Mouse (Mus musculus) bone marrow, adult 2 months (tissue): ENCODE measurements at regions not wholly inside any gene's neighbourhood (a gene's known extent, or its start where the extent isn't known, plus 50 kb on each side); places are given as distances from the start of the nearest gene placed in this dataset.

Experiments used
- CTCF ChIP-seq: fragments of 200-500 bp; IDR thresholded peaks from 2 replicates; pipeline ENCODE4 v1.5.1; 2011; ENCODE audit warnings: low read length, control low read depth; ENCODE audit not compliant: control insufficient read depth, insufficient read depth
- POLR2A ChIP-seq: fragments of 200-500 bp; IDR thresholded peaks from 2 replicates; pipeline ENCODE4 v1.6.1; 2011; ENCODE audit warnings: low read depth, mild to moderate bottlenecking, control low read depth, low read length, borderline replicate concordance; ENCODE audit not compliant: control insufficient read depth

DNA sequence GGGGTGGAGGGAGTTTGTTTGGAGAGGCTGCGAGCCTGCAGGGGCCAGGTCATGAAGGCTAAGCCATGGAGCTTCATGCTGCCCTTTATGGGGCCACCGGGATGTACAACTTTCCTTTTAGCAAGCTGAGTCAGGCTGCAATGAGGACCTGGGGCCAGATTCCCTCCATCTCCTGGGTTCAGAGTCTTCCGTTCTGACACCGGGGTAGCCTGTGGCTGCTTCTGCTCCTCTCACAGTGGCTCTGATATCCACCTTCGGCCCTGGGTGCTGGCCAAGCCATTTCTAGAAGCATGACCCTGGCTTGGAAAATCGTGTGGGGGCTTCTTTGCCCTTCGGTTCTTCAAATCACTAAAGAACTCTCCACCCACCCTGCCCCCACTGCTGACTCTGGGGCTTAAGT, 115.4 kb upstream of the Sdk1 start:
- no peak for TF ChIP-seq CTCF
- no peak for TF ChIP-seq POLR2A
